Mouse (Mus musculus): ENCODE results near the gene Prl7a2. TPM values are rescaled to one million over a fixed set of nuclear protein-coding genes. Genes with fewer than 3 reads are reported as not detected.

Gene Prl7a2
- polyA plus RNA-seq (2012; ENCODE audit: low replicate concordance) = not detected in 2 replicates

GRCm38 (mm10) chr13:27667936-27668335 is at the start of gene Prl7a2:
Prl7a2 (minus strand) TSS chr13:27668036.

DNA sequence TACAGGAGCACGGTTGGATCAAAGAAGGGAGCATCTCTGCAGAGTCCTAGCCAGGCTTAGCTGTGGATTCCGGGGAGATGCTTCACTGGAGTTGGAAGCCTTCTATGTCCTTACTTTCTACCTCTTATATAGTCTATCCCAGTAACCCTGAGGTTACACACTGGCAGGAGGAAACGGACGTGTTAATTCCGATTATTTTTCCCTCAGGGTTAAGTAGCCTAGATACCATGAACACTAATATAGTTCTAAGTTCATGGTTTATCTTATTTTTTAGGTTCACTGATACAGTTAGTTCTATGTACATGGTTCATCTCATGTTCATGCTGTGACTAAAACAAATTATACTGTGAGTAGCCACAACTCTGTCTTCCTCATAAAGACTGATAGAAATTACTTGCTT is 48.8 kb upstream of the Prl7a2 start, which contains the start of gene Prl7d1:
TSS of gene Prl7d1 (minus strand) at position 101 of the 400 bp plus-strand sequence.

GRCm38 (mm10) chr13:27642393-27642792 is 25.4 kb downstream of the Prl7a2 start, which contains the start of gene Prl7a1:
Prl7a1 (minus strand) TSS chr13:27642493.

DNA sequence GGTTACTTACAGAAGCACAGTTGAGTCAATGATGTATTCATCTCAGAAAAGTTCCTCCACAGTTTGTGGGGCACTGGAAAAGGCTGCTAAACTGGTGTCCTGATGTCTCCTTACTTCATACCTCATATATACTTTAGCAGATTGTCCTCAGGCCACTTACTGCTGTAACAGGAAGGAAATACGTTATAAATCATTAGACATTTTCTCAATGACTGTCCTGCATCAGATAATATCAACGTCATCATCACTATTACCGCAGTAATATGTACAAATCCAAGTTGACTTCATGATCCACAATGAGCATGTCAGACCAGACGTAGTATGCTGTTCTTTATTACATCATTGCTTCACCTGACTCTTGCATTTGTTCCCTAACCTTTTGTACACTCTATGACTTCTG is 57.4 kb downstream of the Prl7a2 start, which contains the start of gene Prl7b1:
TSS of gene Prl7b1 (minus strand) at position 101 of the 400 bp plus-strand sequence.

Other genes starting within 250 kb of the Prl7a2 start
- gene Prl8a6, start 229.3 kb downstream of the Prl7a2 start, polyA plus RNA-seq (2012; ENCODE audit: low replicate concordance) = not detected in 2 replicates
- not detected in 2 replicates for gene Prl8a8, start 154.8 kb downstream of the Prl7a2 start, polyA plus RNA-seq (2012; ENCODE audit: low replicate concordance)
- gene Prl8a9, start 103.4 kb downstream of the Prl7a2 start, polyA plus RNA-seq (2012; ENCODE audit: low replicate concordance) = not detected in 2 replicates
- not detected in 2 replicates for gene Prl8a1, start 85.9 kb downstream of the Prl7a2 start, polyA plus RNA-seq (2012; ENCODE audit: low replicate concordance)
- gene Prl7b1, start 57.5 kb downstream of the Prl7a2 start, polyA plus RNA-seq (2012; ENCODE audit: low replicate concordance) = not detected in 2 replicates
- not detected in 2 replicates for gene Prl7a1, start 25.5 kb downstream of the Prl7a2 start, polyA plus RNA-seq (2012; ENCODE audit: low replicate concordance)
- gene Prl7d1, start 48.7 kb upstream of the Prl7a2 start, polyA plus RNA-seq (2012; ENCODE audit: low replicate concordance) = not detected in 2 replicates
- gene Prl7c1, start 112.8 kb upstream of the Prl7a2 start, polyA plus RNA-seq (2012; ENCODE audit: low replicate concordance) = not detected in 2 replicates
- not detected in 2 replicates for gene Prl2a1, start 133.6 kb upstream of the Prl7a2 start, polyA plus RNA-seq (2012; ENCODE audit: low replicate concordance)
- gene Prl2c1, start 181.3 kb upstream of the Prl7a2 start, polyA plus RNA-seq (2012; ENCODE audit: low replicate concordance) = not detected in 2 replicates

Measured in hematopoietic multipotent progenitor cell, adult 10-12 weeks (in vitro differentiated cells).